Mouse (Mus musculus) heart, postnatal 0 days (tissue): ENCODE measurements around the gene Olfr1445. TPM values are rescaled to one million over a fixed set of nuclear protein-coding genes. Genes with fewer than 3 reads are reported as not detected.

Experiments
- ATAC-seq: fragments of 200-750 bp; cut with Nextera tagmentation; 2 replicates; pipeline ENCODE4 v1.8.0; 2017; ENCODE audit warnings: low read depth, moderate number of reproducible peaks, moderate library complexity; ENCODE audit not compliant: insufficient read depth
- DNase-seq: peaks from one replicate; pipeline ENCODE4 v3.0.0-alpha.2; 2016; ENCODE audit warnings: low spot score
- H3K27ac ChIP-seq: fragments of 300-500 bp; sonication (generic); 2 replicates; pipeline ENCODE4 v1.5.1; 2014; ENCODE audit warnings: low read depth, mild to moderate bottlenecking
- H3K27me3 ChIP-seq: fragments of 300-500 bp; sonication (generic); 2 replicates; pipeline ENCODE4 v1.6.1; 2014; ENCODE audit warnings: low read length, mixed read lengths; ENCODE audit not compliant: control insufficient read depth, insufficient read depth
- H3K36me3 ChIP-seq: fragments of 300-500 bp; sonication (generic); replicated peaks from 2 replicates; pipeline ENCODE4 v1.6.1; 2014; ENCODE audit warnings: low read length, mixed read lengths; ENCODE audit not compliant: control insufficient read depth, insufficient read depth
- H3K4me1 ChIP-seq: fragments of 300-500 bp; sonication (generic); 2 replicates; pipeline ENCODE4 v1.6.1; 2014; ENCODE audit warnings: antibody characterized with exemption; ENCODE audit not compliant: control insufficient read depth, insufficient read depth
- H3K4me2 ChIP-seq: fragments of 300-500 bp; sonication (generic); 2 replicates; pipeline ENCODE4 v1.6.1; 2014; ENCODE audit warnings: low read depth, mild to moderate bottlenecking, low read length, moderate library complexity
- H3K4me3 ChIP-seq: fragments of 300-500 bp; sonication (generic); 2 replicates; pipeline ENCODE4 v1.5.1; 2014; ENCODE audit warnings: low read depth, low read length
- H3K9ac ChIP-seq: fragments of 300-500 bp; sonication (generic); replicated peaks from 2 replicates; pipeline ENCODE4 v1.6.1; 2014; ENCODE audit warnings: low read depth, low read length, mixed read lengths
- H3K9me3 ChIP-seq: fragments of 300-500 bp; sonication (generic); replicated peaks from 2 replicates; pipeline ENCODE4 v1.6.1; 2016; ENCODE audit warnings: low read length; ENCODE audit not compliant: control insufficient read depth
- CTCF ChIP-seq: IDR thresholded peaks from 2 replicates; pipeline ENCODE4 v1.5.1; 2016; ENCODE audit warnings: antibody characterized with exemption, control low read depth, low read depth
- EP300 ChIP-seq: IDR thresholded peaks from 2 replicates; pipeline ENCODE4 v1.6.1; 2016; ENCODE audit warnings: antibody characterized with exemption, low read depth
- WGBS: fragments of 180-500 bp; shearing (Covaris S2); extraction: QIAGEN DNeasy Blood & Tissue Kit; methylation state at CpG from one replicate; pipeline ENCODE4 v1.1.7; 2014; 5-methylcytosine and 5-hydroxymethylcytosine counted together
- polyA plus RNA-seq: library from polyadenylated mRNA; unstranded; fragments of >200 nt; fragmentation: Nextera tagmentation; extraction: Ambion mirVana; gene quantifications from 2 replicates; pipeline ENCODE4 v1.2.1, GENCODE M21; 2015
- total RNA-seq: library from RNA; depleted of rRNA; stranded (reverse); fragments of >200 nt; gene quantifications from 2 replicates; pipeline ENCODE4 v1.2.3, GENCODE M21; 2014; ENCODE audit warnings: low replicate concordance; rRNA removed

Olfr1445 gene
- total RNA-seq (not detected in 2 replicates), polyA plus RNA-seq (not detected in 2 replicates)

- Histone ChIP-seq H3K9ac (no peak within 1 kb of the TSS), H3K27me3 (no peaks in the 10 kb centered on the region), H3K4me2 (no peak within 1 kb of the TSS), H3K4me3 (no peak within 1 kb of the TSS), H3K9me3 (no peaks in the 10 kb centered on the region), H3K4me1 (no peaks in the 10 kb centered on the region), H3K27ac (no peak within 1 kb of the TSS), H3K36me3 (no peaks in the 10 kb centered on the region)
- DNase-seq, result no peak
- WGBS, result 70% methylated on average over 2 of the region's 2 CpGs
- TF ChIP-seq EP300 (no peak), CTCF (no peak)
- ATAC-seq, result no peak
Measured at GRCm38 (mm10) chr19:12883555-12883954, at the start of gene Olfr1445. Olfr1445 (plus strand) TSS chr19:12883855.

- DNase-seq (no peak), ATAC-seq (no peak)
- H3K27me3 ChIP-seq, result no peaks in the 10 kb centered on the region
- no peak overlapping the region for H3K4me2 ChIP-seq
- no peaks in the 10 kb centered on the region for H3K4me1 ChIP-seq
- no peaks in the 10 kb centered on the region for H3K9me3 ChIP-seq
- no peaks in the 10 kb centered on the region for H3K36me3 ChIP-seq
- WGBS, result 65% methylated on average over 1 of the region's 1 CpGs
- TF ChIP-seq EP300 (no peak), CTCF (no peak)
- H3K27ac ChIP-seq, result no peak overlapping the region
- H3K9ac ChIP-seq, result no peak overlapping the region
- no peak overlapping the region for H3K4me3 ChIP-seq
Measured at GRCm38 (mm10) chr19:12838507-12838906, 45.1 kb upstream of the Olfr1445 start.

DNA sequence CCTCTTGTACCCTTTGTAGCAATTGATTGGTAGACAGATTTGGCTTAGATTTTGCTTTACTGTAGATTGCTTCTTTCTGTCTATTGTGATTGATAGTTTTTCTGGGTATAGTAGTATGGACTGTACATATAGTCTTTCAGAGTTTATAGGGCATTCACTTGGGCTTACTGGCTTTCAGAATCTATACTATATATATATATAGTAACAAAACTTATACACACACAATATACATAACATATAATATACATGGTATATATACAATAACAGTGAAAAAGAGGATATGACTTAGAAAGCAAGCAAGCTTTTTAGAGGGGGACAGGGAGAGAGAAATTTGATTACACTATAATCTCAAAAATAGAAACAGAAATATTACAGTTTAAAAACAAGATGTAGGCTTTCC is 37.3 kb upstream of the Olfr1445 start, which contains the start of gene Gm5244:
TSS of gene Gm5244 (plus strand) at position 301 of the 400 bp plus-strand sequence.
- no peak for TF ChIP-seq CTCF
- TF ChIP-seq EP300, result no peak
- Histone ChIP-seq H3K9me3 (no peaks in the 10 kb centered on the region), H3K27me3 (no peaks in the 10 kb centered on the region), H3K9ac (no peak within 1 kb of the TSS), H3K4me1 (no peaks in the 10 kb centered on the region), H3K27ac (no peak within 1 kb of the TSS), H3K4me3 (no peak within 1 kb of the TSS), H3K36me3 (no peaks in the 10 kb centered on the region), H3K4me2 (no peak within 1 kb of the TSS)
- DNase-seq (no peak), ATAC-seq (no peak)

DNA sequence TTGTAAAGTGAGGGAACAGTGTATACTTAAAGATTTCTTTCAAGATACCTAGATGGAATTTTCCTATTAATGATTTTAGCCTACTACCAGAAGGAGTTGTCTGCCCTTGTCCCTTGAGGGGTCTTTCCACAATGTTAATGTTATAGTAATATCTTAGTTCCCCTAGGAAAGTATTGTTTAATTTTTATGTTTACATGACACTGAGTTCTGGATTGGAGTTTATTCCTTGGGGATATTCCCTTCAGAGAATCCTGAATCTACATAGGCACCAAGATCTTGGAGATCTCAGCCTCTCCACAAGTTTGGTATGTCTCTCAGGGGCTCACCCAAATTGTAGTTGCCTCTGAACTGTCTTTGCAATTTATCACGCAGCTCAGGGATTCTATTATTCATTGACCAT is 26.7 kb upstream of the Olfr1445 start, which contains the start of gene Olfr1444:
TSS of gene Olfr1444 (plus strand) at position 301 of the 400 bp plus-strand sequence.
- Histone ChIP-seq H3K27ac (no peak within 1 kb of the TSS), H3K4me1 (no peaks in the 10 kb centered on the region), H3K9me3 (no peaks in the 10 kb centered on the region), H3K4me3 (no peak within 1 kb of the TSS), H3K4me2 (no peak within 1 kb of the TSS), H3K9ac (no peak within 1 kb of the TSS), H3K36me3 (no peaks in the 10 kb centered on the region), H3K27me3 (no peaks in the 10 kb centered on the region)
- no peak for DNase-seq
- WGBS, result 33% methylated on average over 1 of the region's 1 CpGs
- ATAC-seq, result no peak
- no peak for TF ChIP-seq CTCF
- TF ChIP-seq EP300, result no peak

DNA sequence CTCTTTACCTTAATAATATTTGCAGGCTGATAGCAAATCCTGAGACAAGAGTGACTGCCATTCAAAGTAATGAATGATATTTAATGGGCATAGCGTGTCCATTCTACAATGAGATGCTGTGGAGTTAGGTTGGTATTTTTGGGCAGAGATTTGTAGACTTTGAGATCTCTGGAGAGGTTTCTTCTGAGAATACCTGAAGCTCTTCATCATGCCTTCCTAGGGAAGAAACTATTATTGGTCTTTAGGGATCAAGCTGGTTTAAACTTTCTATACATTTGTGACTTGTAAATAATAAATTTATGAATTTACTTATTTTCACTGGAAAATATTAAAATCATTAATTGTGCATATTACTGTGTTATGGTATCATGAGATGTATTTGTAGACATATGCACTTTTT is 9.8 kb downstream of the Olfr1445 start, which contains the start of gene Olfr1446:
TSS of gene Olfr1446 (minus strand) at position 101 of the 400 bp plus-strand sequence.
- H3K27ac ChIP-seq, result no peak within 1 kb of the TSS
- no peak within 1 kb of the TSS for H3K9ac ChIP-seq
- H3K36me3 ChIP-seq, result no peaks in the 10 kb centered on the region
- TF ChIP-seq EP300 (no peak), CTCF (no peak)
- H3K4me1 ChIP-seq, result no peaks in the 10 kb centered on the region
- no peak for ATAC-seq
- H3K27me3 ChIP-seq, result no peaks in the 10 kb centered on the region
- 60% methylated on average over 1 of the region's 1 CpGs for WGBS
- no peak for DNase-seq
- 0 out of 2 replicates have a peak, but pooled peaks cover 2% of the 10 kb centered on the region for H3K9me3 ChIP-seq
- H3K4me3 ChIP-seq, result no peak within 1 kb of the TSS
- no peak within 1 kb of the TSS for H3K4me2 ChIP-seq

- H3K27me3 ChIP-seq, result no peaks in the 10 kb centered on the region
- DNase-seq (no peak), ATAC-seq (no peak)
- TF ChIP-seq CTCF, result no peak
- H3K36me3 ChIP-seq, result no peaks in the 10 kb centered on the region
- H3K9ac ChIP-seq, result no peak within 1 kb of the TSS
- H3K27ac ChIP-seq, result no peak within 1 kb of the TSS
- no peak within 1 kb of the TSS for H3K4me3 ChIP-seq
- no peak within 1 kb of the TSS for H3K4me2 ChIP-seq
- H3K4me1 ChIP-seq, result no peaks in the 10 kb centered on the region
- peaks cover 7% of the 10 kb centered on the region; the same call in 1 of the 2 replicates for H3K9me3 ChIP-seq
- WGBS, result 80% methylated on average over 1 of the region's 1 CpGs
Measured at GRCm38 (mm10) chr19:12903643-12904042, 20.0 kb downstream of the Olfr1445 start, which contains the start of gene Olfr1447. Olfr1447 (minus strand) TSS chr19:12903743.
